Mouse (Mus musculus) gastrocnemius, postnatal 14 days (tissue): ENCODE measurements at regions not wholly inside any gene's neighbourhood (a gene's known extent, or its start where the extent isn't known, plus 50 kb on each side); places are given as distances from the start of the nearest gene placed in this dataset.

ENCODE experiments used
- DNase-seq: peaks from one replicate; pipeline ENCODE4 v3.0.0; 2021; ENCODE audit warnings: mixed read lengths
- intact Hi-C: fragments of 180-260 bp; cut with DNase I; formaldehyde crosslinking; loops from one replicate; pipeline ENCODE4 v1.15.1; 2025; ENCODE audit warnings: low total_unique reads

DNA sequence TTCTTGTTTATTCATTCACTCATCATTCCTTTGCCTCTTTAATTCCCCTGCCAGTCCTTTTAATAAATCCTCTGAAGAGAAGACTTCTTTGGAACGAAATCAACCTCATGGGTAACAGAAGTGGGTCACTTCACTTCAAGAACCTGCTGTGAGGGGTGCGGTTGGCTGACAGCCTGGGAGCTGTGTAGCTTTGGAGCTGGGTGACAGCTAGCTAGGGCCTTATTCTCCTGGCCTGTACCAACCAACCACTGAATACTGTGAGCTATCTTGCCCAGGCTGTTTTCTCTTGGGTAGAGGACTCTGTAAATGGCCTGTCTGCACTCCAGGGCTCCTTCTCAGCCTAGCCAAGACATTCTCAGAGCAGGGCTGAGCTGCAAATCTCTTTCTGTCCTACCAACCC lies 134.6 kb upstream of the 4930535I16Rik start:
- intact Hi-C loops, result no loop called here
- DNase-seq, result no peak

DNA sequence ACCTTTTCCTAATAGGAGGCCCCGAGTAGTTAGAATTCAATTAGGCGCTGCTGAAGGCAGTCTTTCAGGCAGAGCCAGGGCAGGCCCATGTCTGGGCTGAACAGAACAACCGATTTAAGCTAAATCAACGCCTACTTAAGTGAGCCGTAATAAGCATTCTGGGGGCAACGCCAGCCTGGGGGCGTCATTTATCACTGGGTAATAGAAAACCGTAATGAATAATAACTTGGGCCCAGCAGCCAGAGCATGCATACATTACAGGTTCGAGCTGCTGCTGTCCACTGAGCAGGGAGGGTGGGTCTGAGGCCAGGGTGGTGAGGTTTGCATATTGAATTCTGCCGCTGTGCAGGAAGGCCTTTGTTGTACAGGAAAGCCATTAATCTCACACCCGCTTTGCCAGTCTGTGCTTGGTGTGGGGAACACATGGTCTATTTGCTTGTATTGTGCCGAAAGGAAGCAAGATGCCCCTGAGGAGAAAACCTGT lies 130.6 kb upstream of the 4930535I16Rik start:
- intact Hi-C loops, result no loop called here

DNA sequence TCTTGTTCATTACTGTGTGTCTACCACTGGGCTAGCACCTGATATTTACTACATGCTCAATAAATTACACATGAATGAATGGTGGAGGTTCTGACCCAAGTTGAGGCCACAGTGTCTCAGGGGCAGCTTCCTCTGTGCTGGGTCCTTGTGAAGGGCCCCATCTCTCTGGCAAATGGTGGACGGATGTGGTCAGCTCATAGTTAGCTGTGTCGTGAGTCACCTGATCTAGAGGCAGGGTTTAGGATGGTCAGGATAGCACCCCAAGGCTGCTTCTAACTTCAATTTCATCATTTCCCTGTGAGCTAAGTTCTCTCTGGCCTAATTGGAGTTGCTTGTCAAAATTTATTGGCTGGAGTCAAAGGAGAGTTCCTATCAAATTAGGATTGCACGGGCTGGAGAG lies 130.1 kb upstream of the 4930535I16Rik start:
- intact Hi-C loops, result no loop called here
- DNase-seq, result no peak

More for the DNA sequence above, 130.6 kb upstream of the 4930535I16Rik start:
- DNase-seq, result no peak

DNA sequence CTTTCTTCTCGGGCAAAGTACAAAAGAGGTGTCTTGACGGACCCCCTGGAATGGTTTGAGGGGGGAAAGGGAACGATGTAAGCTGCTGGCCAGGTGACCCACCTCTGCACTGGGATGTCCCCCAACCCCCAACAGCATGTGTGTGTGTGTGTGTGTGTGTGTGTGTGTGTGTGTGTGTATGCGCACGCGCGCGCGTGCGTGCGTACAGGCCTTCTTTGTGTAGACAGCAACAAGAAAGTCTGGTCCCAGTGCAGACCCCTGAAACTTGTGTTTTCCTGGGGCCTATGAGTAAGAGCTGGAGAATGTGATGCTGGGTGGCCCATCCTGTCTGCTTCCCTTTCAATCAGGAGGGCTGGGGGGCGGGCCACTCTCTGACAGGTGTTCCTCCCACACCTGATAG lies 118.7 kb upstream of the 4930535I16Rik start:
- DNase-seq, result no peak
- intact Hi-C loops, result no loop called here

DNA sequence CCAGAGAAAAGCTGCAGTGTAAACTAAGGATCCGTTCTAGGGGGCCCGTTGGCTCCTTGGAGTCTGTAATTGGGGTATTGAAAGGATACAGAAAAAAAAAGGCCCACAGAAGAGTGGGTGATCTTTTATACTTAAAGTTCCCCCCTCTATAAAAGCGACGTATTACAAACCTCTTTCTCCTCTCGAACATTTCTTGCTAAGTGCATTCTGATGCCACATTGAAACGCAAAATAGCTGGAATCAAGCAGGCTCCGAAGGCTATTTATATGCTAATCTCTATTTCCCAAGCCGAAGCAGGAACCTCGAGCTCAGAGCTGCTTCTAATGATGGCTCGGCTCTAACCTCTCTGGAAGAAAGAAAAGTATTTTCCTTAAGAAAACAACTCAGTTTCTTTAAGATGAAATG lies 117.8 kb upstream of the 4930535I16Rik start:
- intact Hi-C loops, result no loop called here
- DNase-seq, result no peak

DNA sequence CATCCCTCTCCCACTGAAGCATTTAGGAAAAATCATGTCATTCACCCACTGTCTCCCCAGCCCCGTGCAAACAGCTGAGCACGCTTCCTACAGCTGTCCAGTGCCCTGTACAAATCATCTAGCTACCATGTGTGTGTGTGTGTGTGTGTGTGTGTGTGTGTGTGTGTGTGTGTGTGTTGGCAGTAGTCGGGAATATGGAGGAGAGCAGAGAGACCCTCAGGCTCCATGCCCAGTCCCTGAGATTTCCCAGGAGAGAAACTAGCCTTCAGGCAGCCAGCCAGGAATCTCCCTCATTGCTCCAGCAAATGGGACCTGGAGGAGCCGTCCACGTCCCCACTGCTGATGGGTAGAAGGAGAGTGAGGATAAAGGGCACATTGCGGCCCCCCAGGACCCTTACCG lies 117.4 kb upstream of the 4930535I16Rik start:
- intact Hi-C loops, result no loop called here
- peak; percentile 9 for DNase-seq

DNA sequence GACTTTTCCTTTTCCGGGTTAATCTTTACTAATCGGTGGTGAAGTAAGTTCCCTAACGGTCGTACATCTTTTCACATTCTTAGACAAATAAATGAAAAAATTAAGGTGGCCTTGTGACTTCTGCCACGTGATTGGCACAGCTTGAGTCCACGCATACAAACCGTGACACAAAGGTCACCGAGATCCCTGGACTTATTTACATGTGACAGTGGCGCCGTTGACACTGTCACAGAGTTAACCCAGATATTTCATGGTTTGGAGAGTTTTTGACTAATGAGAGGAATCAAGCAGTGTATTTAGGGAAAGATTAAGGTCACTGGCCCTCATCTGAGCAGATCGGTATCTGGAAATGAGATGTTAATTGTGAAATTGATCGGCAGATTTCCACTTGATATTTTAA lies 110.2 kb upstream of the 4930535I16Rik start:
- intact Hi-C loops, result no loop called here
- DNase-seq, result no peak

DNA sequence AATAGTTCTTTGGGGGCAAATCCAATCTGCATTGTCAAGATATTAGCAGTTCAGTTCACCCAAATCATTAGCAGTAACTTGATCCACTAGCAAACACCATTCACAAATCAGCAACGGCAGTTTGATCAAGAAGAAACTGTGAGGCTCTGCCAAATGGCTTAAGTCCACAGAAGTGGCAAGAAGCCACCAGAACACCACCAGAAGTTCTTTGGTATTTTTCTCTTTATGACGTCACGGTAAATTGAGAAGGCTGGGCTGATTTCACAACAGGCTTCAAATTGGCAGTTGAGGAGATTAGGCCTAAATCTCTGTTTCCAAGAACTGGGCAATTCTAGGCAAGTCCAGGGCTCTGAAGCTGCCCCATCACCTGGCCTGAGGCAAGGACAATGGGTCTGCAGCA lies 98.6 kb upstream of the 4930535I16Rik start:
- DNase-seq, result no peak
- intact Hi-C loops, result no loop called here

DNA sequence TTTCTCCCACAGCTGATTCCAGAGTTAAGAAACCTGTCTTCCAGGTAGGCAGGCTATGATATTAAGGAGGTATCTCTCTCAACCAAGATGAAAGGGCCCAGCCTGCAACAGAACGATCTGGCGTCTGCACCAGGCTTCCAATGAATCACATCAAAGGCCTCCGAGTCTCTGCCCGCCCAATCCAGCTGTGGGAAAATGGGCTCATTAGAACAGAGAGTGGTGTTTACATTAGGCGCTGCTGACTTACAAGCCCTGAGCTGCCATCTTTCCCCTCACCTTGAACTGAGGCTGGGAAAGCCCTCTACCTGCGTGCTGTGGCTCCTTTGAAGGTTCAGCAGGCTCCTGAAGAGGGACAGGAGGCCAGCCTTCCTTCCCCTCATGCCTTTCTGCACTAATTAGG lies 97.5 kb upstream of the 4930535I16Rik start:
- no peak for DNase-seq
- intact Hi-C loops, result no loop called here

DNA sequence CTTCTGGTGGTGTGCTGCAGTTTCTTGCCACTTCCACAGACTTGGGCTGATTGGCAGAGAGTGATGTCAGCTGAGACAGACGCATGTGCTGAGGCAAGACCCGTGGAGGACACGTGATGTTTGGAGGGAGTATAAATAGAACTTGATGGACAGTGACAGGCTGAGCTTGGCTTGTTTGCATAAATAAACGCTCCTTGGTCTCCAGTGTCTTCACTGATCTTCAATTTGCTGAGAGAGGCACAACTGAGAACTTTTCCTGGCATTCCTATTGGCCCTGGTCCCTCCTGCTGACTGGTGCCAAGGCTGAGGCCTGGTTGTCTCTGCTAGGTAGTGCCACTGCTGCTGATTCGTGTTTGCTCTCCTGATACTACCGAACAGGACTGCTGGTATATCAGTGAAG lies 94.6 kb upstream of the 4930535I16Rik start:
- intact Hi-C loops, result no loop called here
- peak; percentile 14 for DNase-seq

DNA sequence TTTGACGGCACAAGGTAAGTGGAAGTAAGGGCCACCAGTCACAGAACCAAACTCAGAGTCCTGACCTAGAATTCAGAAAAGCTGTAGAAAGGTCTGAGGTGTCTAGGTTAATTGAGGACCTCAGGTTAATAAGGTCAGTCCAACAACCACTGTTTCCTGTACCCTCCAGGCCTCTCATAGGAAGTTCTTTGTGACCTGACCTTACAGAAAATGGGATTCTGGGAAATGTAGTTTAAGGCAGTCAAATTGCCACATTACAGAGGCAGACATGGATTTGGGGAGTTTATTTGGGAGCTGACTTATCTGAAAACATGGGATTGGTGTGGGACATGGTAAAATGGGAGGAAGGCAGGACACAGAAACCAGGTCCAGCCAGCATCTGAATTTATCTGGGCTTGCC lies 90.9 kb upstream of the 4930535I16Rik start:
- intact Hi-C loops, result no loop called here
- no peak for DNase-seq

DNA sequence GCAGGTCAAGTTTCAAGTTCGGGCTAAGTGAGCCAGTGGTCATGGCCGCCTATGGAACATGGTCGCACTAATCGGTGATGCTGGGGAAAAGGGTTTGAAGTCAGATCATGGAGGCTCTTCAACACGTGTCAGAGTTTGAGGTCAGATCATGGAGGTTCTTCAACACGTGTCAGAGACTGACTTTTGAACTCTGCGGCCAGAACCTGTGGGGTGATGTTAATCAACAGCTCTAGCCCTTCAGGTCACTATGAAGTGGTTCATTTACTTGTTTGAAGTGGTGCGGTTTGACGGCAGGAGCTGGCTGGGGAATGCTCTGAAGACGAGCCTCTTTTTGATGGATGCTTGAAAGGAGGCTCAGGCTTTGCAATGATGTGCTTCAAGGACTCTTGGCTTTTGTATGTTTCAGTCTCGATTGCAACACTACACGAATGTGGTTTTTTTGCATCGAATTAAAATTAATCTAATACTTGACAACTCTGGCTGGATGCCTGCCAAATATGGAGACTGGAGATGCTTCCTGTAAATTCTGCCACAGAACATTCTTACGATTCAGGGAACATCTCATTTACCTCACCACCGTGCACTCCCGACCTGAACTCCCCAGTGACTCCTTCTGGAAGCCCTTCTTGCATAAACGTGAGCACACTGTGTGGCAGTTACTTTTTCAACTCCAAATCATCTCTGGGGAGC lies 87.9 kb upstream of the 4930535I16Rik start:
- no peak for DNase-seq
- intact Hi-C loops, result no loop called here

DNA sequence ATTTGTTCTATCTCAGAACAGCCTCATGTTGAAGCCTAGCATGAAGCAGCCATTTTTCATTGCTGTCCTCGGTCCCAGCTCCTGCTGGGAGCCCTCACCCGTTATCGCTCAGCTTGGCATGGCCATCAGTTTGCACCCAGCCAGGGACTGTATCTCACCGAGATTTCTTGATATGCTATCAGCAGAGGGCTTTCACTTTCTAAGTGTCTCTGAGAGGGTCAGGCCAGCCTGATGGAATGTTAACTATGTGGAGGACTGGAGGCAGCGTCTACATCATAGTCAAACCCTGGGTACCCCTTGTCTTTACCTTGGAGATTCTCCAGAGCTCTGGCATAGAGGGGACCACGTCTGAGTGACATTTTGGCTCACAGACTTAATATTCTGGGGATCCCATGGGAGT lies 84.9 kb upstream of the 4930535I16Rik start:
- DNase-seq, result no peak
- intact Hi-C loops, result no loop called here

DNA sequence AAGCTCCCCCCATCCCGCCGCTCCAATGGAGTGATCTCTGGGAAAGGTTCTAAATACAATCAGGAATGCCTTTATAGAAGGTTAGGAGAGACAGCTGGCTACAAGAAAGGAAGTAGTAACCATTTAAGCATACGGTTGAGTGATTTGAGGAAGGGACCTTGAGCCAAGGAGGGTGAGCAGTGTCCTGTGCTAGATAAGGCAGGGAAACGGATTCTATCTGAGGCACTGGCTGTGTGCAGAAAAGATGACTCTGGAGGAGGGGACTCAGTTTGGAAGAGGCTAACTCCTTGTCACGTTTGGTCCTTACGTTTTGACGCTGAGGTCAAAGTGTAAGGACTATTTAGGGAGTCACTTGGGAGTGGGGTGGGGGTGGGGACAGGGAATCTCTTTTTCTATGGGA lies 84.3 kb upstream of the 4930535I16Rik start:
- intact Hi-C loops, result no loop called here

DNA sequence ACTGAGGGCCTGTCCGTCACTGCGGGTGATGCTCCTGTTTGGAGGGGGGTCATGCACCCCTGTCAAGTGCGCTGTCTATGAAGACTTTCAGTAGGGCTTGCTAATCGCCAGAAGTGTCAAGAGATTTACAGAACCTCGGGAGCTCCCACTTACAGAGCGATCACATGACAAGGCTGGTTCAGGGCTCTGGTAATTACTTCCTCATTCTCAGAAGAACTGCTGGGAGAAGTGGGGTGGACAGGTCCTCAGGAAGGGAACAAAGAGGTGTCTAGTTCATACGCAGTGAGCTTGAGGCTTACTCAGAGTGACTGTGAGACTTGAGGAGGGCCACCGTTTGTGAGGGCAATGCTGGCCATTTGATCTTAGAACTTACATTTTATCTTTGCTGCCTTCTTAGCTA lies 78.0 kb upstream of the 4930535I16Rik start:
- intact Hi-C loops, result no loop called here
- DNase-seq, result no peak

More for the DNA sequence above, 84.3 kb upstream of the 4930535I16Rik start:
- no peak for DNase-seq

DNA sequence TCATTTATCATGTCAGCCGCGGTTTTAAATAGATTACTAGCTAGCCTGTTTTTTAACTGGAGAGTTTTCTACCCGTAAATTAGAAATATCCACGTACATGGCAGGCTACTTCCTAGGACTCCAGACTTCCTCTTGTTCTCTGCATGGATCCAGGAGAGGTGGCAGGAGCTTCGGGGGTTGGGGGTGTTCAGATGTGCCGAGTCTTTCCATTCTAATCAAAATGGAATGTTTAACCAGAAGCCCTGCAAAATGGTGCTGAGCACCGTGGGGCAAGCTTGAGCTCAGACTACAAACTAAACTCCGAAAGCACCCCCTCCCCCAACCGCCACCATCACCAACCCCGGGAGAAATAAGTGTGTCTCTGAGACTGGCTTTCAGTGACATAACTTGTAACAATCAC lies 73.4 kb upstream of the 4930535I16Rik start:
- intact Hi-C loops, result no loop called here
- no peak for DNase-seq

DNA sequence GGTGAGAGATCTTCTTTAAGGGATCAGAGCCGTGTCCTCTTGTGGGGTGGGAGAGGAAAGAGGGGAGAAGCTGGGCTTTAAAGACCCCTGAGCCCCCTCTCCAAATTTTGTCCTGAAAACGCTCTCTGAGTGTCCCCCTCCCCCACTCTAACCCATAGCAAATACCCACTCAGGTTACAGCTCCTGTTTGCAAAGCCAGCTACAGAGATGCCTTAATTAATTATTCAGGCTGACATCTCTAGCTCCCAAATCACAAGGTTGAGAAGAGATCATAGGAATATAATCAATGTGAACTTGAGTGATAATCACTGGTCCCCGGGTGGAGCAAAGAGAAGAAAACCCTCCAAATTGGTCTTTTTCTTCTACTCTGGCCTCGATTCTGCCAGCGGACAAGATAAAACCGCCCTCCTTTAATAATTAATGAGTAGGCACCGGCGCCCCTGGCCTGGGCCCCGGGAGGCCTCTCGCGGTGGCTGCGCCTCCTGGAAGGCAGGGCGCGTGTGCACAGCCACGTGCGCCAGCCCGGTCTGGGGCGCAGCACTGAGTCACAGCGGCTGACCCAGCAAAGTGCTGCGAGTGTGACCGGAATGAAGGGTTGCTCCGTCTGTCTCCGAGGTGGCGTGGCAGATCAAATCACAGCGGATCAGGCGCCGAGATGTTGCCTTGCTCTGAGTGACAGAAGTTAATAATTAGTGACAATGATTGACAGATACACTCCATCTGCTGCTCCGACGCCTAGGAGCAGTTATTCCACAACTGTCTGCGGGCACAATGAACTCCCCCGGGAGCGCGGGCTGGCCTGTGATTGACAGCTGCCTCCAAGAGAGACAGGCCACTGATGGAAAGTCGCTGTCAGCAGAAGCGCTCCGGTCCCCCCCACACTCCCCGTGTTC lies 72.7 kb upstream of the 4930535I16Rik start:
- peak; percentile 15 for DNase-seq
- intact Hi-C loops, result no loop called here
